Mouse (Mus musculus): ENCODE data around the gene Pdgfb. TPM values are rescaled to one million over a fixed set of nuclear protein-coding genes. Genes with fewer than 3 reads are reported as not detected.

Pdgfb gene
- total and polyA plus RNA-seq, 2 experiments from 2014 or later = 9.2 to 24.4 TPM

- Histone ChIP-seq H3K4me2 (ENCODE audit: low read depth, low read length, poor library complexity, severe bottlenecking) (no peak overlapping the region), H3K4me1 (ENCODE audit: insufficient read depth, low read length) (peaks cover 5% of the 10 kb centered on the region; the same call in 1 of the 2 replicates), H3K27me3 (ENCODE audit: insufficient read depth, low read length) (0 out of 2 replicates have a peak, but pooled peaks cover 3% of the 10 kb centered on the region), H3K9me3 (ENCODE audit: low read length) (no peaks in the 10 kb centered on the region), H3K36me3 (ENCODE audit: insufficient read depth, low read length) (no peaks in the 10 kb centered on the region), H3K4me3 (ENCODE audit: low read depth, low read length) (no peak overlapping the region), H3K9ac (replicated peaks; ENCODE audit: low read length, poor library complexity, severe bottlenecking) (no peak overlapping the region), H3K27ac (ENCODE audit: low read depth, low read length) (no peak overlapping the region)
- no peak for ATAC-seq (ENCODE audit: low FRiP score)
- WGBS = 54% methylated on average over 12 of the region's 12 CpGs
- TF ChIP-seq CTCF (IDR thresholded peaks at IDR 0.05) = no peak
- no peak for DNase-seq (ENCODE audit: low spot score)
Observed at GRCm38 (mm10) chr15:80009421-80010181, 5.2 kb downstream of the Pdgfb start.

- no peak overlapping the region for H3K4me2 ChIP-seq (ENCODE audit: low read depth, low read length, poor library complexity, severe bottlenecking)
- no peak for ATAC-seq (ENCODE audit: low FRiP score)
- no peak overlapping the region for H3K9ac ChIP-seq (replicated peaks; ENCODE audit: low read length, poor library complexity, severe bottlenecking)
- 0 out of 2 replicates have a peak, but pooled peaks cover 3% of the 10 kb centered on the region for H3K27me3 ChIP-seq (ENCODE audit: insufficient read depth, low read length)
- H3K27ac ChIP-seq (ENCODE audit: low read depth, low read length) = no peak overlapping the region
- H3K4me1 ChIP-seq (ENCODE audit: insufficient read depth, low read length) = no peaks in the 10 kb centered on the region
- WGBS = 92% methylated on average over 6 of the region's 6 CpGs
- TF ChIP-seq CTCF (IDR thresholded peaks at IDR 0.05) = no peak
- no peak for DNase-seq (ENCODE audit: low spot score)
- no peak overlapping the region for H3K4me3 ChIP-seq (ENCODE audit: low read depth, low read length)
- H3K9me3 ChIP-seq (ENCODE audit: low read length) = no peaks in the 10 kb centered on the region
- no peaks in the 10 kb centered on the region for H3K36me3 ChIP-seq (ENCODE audit: insufficient read depth, low read length)
Observed at GRCm38 (mm10) chr15:80008461-80008860, 6.3 kb downstream of the Pdgfb start.

DNA sequence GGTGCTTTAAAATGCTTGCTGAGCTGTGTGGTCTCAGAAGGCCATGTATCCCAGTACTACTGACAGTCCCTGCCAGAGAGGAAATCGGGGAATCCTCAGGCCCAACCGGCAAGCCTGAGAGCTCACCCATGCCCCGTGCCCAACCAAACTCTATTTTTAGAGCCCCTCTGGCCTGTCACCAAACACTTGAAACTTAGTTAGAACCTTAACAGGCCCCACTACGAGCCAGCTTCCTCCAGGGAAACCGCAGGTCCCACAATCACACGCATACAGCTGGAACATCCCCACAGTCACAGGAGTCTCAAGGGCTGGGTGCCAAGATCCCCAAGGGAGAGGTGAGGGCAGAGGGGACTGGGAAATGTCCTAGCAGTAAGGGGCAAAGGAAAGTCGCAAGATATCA is 8.6 kb downstream of the Pdgfb start:
- H3K9me3 ChIP-seq (ENCODE audit: low read length) = no peaks in the 10 kb centered on the region
- WGBS = 80% methylated on average over 7 of the region's 7 CpGs
- TF ChIP-seq CTCF (IDR thresholded peaks at IDR 0.05) = no peak
- no peaks in the 10 kb centered on the region for H3K4me1 ChIP-seq (ENCODE audit: insufficient read depth, low read length)
- 0 out of 2 replicates have a peak, but pooled peaks cover 2% of the 10 kb centered on the region for H3K36me3 ChIP-seq (ENCODE audit: insufficient read depth, low read length)
- no peak overlapping the region for H3K4me2 ChIP-seq (ENCODE audit: low read depth, low read length, poor library complexity, severe bottlenecking)
- H3K9ac ChIP-seq (replicated peaks; ENCODE audit: low read length, poor library complexity, severe bottlenecking) = no peak overlapping the region
- ATAC-seq (ENCODE audit: low FRiP score) = no peak
- DNase-seq (ENCODE audit: low spot score) = no peak
- no peak overlapping the region for H3K27ac ChIP-seq (ENCODE audit: low read depth, low read length)
- no peak overlapping the region for H3K4me3 ChIP-seq (ENCODE audit: low read depth, low read length)
- H3K27me3 ChIP-seq (ENCODE audit: insufficient read depth, low read length) = 0 out of 2 replicates have a peak, but pooled peaks cover 3% of the 10 kb centered on the region

DNA sequence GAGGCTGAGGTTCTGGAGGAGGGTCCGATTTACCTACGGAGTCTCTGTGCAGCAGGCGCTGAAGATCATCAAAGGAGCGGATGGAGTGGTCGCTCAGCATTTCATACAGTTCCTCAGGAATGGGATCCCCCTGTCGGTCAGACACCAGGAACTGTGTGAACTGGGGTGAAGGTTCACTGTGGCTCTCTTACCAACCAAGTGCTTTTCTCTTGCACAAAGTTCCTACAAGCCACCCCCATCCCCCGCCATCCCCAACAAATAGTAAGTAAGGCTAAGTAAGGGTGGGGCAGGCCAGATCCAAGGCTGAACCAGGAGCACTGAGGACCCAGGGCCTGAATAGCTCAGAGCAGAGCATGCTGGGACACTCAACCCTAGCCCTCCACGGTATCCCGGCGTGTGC is 9.3 kb downstream of the Pdgfb start:
- H3K4me2 ChIP-seq (ENCODE audit: low read depth, low read length, poor library complexity, severe bottlenecking) = no peak overlapping the region
- no peak overlapping the region for H3K4me3 ChIP-seq (ENCODE audit: low read depth, low read length)
- ATAC-seq (ENCODE audit: low FRiP score) (no peak), DNase-seq (ENCODE audit: low spot score) (no peak)
- TF ChIP-seq CTCF (IDR thresholded peaks at IDR 0.05) = no peak
- H3K27me3 ChIP-seq (ENCODE audit: insufficient read depth, low read length) = 0 out of 2 replicates have a peak, but pooled peaks cover 2% of the 10 kb centered on the region
- no peak overlapping the region for H3K9ac ChIP-seq (replicated peaks; ENCODE audit: low read length, poor library complexity, severe bottlenecking)
- no peaks in the 10 kb centered on the region for H3K9me3 ChIP-seq (ENCODE audit: low read length)
- H3K4me1 ChIP-seq (ENCODE audit: insufficient read depth, low read length) = no peaks in the 10 kb centered on the region
- H3K27ac ChIP-seq (ENCODE audit: low read depth, low read length) = no peak overlapping the region
- 87% methylated on average over 10 of the region's 10 CpGs for WGBS
- H3K36me3 ChIP-seq (ENCODE audit: insufficient read depth, low read length) = 0 out of 2 replicates have a peak, but pooled peaks cover 2% of the 10 kb centered on the region

- 16% methylated on average over 14 of the region's 14 CpGs for WGBS
- H3K27ac ChIP-seq (ENCODE audit: low read depth, low read length) = no peak overlapping the region
- H3K4me1 ChIP-seq (ENCODE audit: insufficient read depth, low read length) = no peaks in the 10 kb centered on the region
- no peak for TF ChIP-seq CTCF (IDR thresholded peaks at IDR 0.05)
- H3K9me3 ChIP-seq (ENCODE audit: low read length) = no peaks in the 10 kb centered on the region
- no peak for DNase-seq (ENCODE audit: low spot score)
- 0 out of 2 replicates have a peak, but pooled peaks cover 2% of the 10 kb centered on the region for H3K36me3 ChIP-seq (ENCODE audit: insufficient read depth, low read length)
- H3K4me3 ChIP-seq (ENCODE audit: low read depth, low read length) = no peak overlapping the region
- no peak overlapping the region for H3K9ac ChIP-seq (replicated peaks; ENCODE audit: low read length, poor library complexity, severe bottlenecking)
- H3K27me3 ChIP-seq (ENCODE audit: insufficient read depth, low read length) = no peaks in the 10 kb centered on the region
- ATAC-seq (ENCODE audit: low FRiP score) = no peak
- no peak overlapping the region for H3K4me2 ChIP-seq (ENCODE audit: low read depth, low read length, poor library complexity, severe bottlenecking)
Observed at GRCm38 (mm10) chr15:80004644-80005340, 10.0 kb downstream of the Pdgfb start.

DNA sequence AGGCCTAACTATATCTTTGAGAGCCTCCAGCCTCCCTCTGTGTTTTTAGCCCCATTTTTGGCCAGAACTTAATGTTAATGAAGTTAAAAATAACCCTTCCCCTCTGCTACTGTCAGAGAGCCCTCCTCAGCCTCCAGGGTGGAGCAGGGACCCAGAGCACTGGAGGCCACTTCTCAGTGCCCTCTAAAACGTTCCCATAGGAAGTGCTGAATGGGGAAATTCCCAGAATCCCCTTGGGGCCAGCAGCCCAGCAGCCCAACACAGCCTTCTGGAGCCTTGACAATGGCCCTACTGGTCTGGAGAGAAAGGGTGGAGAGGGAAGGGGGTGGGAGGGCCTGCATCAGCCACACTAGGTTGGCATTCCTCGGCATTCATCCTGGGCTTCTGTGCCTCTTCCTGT is 11.2 kb downstream of the Pdgfb start:
- no peaks in the 10 kb centered on the region for H3K27me3 ChIP-seq (ENCODE audit: insufficient read depth, low read length)
- no peak for TF ChIP-seq CTCF (IDR thresholded peaks at IDR 0.05)
- H3K27ac ChIP-seq (ENCODE audit: low read depth, low read length) = no peak overlapping the region
- H3K4me3 ChIP-seq (ENCODE audit: low read depth, low read length) = no peak overlapping the region
- no peak overlapping the region for H3K4me2 ChIP-seq (ENCODE audit: low read depth, low read length, poor library complexity, severe bottlenecking)
- no peak overlapping the region for H3K9ac ChIP-seq (replicated peaks; ENCODE audit: low read length, poor library complexity, severe bottlenecking)
- ATAC-seq (ENCODE audit: low FRiP score) (no peak), DNase-seq (ENCODE audit: low spot score) (no peak)
- H3K9me3 ChIP-seq (ENCODE audit: low read length) = no peaks in the 10 kb centered on the region
- WGBS = 66% methylated on average over 2 of the region's 2 CpGs
- H3K36me3 ChIP-seq (ENCODE audit: insufficient read depth, low read length) = 0 out of 2 replicates have a peak, but pooled peaks cover 2% of the 10 kb centered on the region
- no peaks in the 10 kb centered on the region for H3K4me1 ChIP-seq (ENCODE audit: insufficient read depth, low read length)
